ENCODE assay signal across 18 mouse cellular contexts in the genomic region with DNA sequence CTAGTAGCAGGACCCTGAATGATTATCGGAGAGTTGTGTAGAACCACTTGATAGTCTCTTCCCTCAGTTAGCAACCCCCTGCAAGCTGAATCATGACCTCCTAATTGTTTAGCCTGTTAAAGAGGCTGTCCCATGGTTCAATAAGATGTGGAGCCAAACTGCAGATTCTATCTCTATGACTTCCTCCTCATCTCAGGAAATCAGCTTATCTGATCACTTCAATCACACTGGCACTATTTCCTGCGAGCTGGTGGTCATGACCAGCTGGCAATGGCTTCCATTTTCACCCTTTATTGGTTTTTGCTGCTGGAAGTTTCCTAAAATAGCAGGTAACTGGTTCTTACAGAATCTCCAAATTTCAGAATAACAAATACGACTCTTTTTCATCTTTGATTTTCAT. TPM values are rescaled to one million over a fixed set of nuclear protein-coding genes. Genes with fewer than 3 reads are reported as not detected.
DNase-seq lines count a peak whose midpoint lies in the region; ATAC-seq and TF ChIP-seq lines count a peak whose summit lies in the region.
"Had no signal": no experiment of that assay in that cellular context is flagged by ENCODE, and none has a peak within 500 bp of the region (broad histone marks: within the 10 kb centered on the region; RNA-seq: fewer than 3 reads in every experiment).

No protein-coding gene starts in this region.

- WGBS in limb, embryonic 10.5 days, result 83% methylated on average over 3 of the region's 3 CpGs
- WGBS in forebrain, embryonic 12.5 days, result 84% methylated on average over 3 of the region's 3 CpGs

- H3K79me2 ChIP-seq in myocyte (ENCODE audit: control insufficient read depth, insufficient read depth), result no peaks in the 10 kb centered on the region

- H3K4me3 ChIP-seq in myocyte, result no peak overlapping the region
- H3K4me3 ChIP-seq in limb, embryonic 10.5 days, result no peak overlapping the region
- no peak overlapping the region for H3K4me3 ChIP-seq in forebrain, embryonic 12.5 days (replicated peaks)
- H3K4me3 ChIP-seq: embryonic facial prominence, embryonic 12.5 days; forebrain, embryonic 13.5 days; gastrocnemius, adult 2 months; heart, embryonic 12.5 days; hindbrain, embryonic 10.5 days had no signal

- peak overlapping the region; percentile 16 for H3K4me2 ChIP-seq in myocyte (ENCODE audit: low read depth)
- H3K4me2 ChIP-seq in forebrain, embryonic 12.5 days, result no peak overlapping the region
- H3K4me2 ChIP-seq: embryonic facial prominence, embryonic 12.5 days; forebrain, embryonic 13.5 days; heart, embryonic 12.5 days; hindbrain, embryonic 14.5 days had no signal

- ATAC-seq in activated CD4-positive, CD25-positive, alpha-beta regulatory T cell, adult 4 months, result peak; percentile 71
- ATAC-seq in forebrain, embryonic 12.5 days (ENCODE audit: low FRiP score), result no peak
- ATAC-seq: forebrain, embryonic 13.5 days had no signal

- H3K27ac ChIP-seq in limb, embryonic 10.5 days, result no peak overlapping the region
- no peak overlapping the region for H3K27ac ChIP-seq in forebrain, embryonic 12.5 days
- H3K27ac ChIP-seq: embryonic facial prominence, embryonic 12.5 days; forebrain, embryonic 13.5 days; gastrocnemius, adult 2 months; hindbrain, embryonic 10.5 days; hindbrain, embryonic 14.5 days had no signal

- no peak overlapping the region for H3ac ChIP-seq in myocyte (ENCODE audit: control insufficient read depth, insufficient read length)

- no peak overlapping the region for H3K9ac ChIP-seq in forebrain, embryonic 12.5 days
- H3K9ac ChIP-seq: embryonic facial prominence, embryonic 12.5 days; forebrain, embryonic 13.5 days; heart, embryonic 12.5 days; hindbrain, embryonic 14.5 days had no signal

- no peaks in the 10 kb centered on the region for H3K9me3 ChIP-seq in limb, embryonic 10.5 days (replicated peaks)
- no peaks in the 10 kb centered on the region for H3K9me3 ChIP-seq in forebrain, embryonic 12.5 days
- H3K9me3 ChIP-seq: embryonic facial prominence, embryonic 12.5 days; forebrain, embryonic 13.5 days; heart, embryonic 12.5 days; hindbrain, embryonic 10.5 days had no signal

- H3K36me3 ChIP-seq in myocyte (ENCODE audit: control insufficient read depth, insufficient read depth), result no peaks in the 10 kb centered on the region
- H3K36me3 ChIP-seq in limb, embryonic 10.5 days, result no peaks in the 10 kb centered on the region
- no peaks in the 10 kb centered on the region for H3K36me3 ChIP-seq in forebrain, embryonic 12.5 days (replicated peaks)
- H3K36me3 ChIP-seq: embryonic facial prominence, embryonic 12.5 days; heart, embryonic 12.5 days; hindbrain, embryonic 10.5 days had no signal

- TF ChIP-seq POLR2A in myocyte (IDR thresholded peaks at IDR 0.05; ENCODE audit: insufficient read length, low read depth), result no peak

- H3K4me1 ChIP-seq in limb, embryonic 10.5 days, result no peaks in the 10 kb centered on the region
- H3K4me1 ChIP-seq in forebrain, embryonic 12.5 days, result peaks cover 10% of the 10 kb centered on the region
- H3K4me1 ChIP-seq: embryonic facial prominence, embryonic 12.5 days had no signal

- peak; percentile 26 for DNase-seq in thymus, postnatal 0 days (ENCODE audit: low spot score)
- DNase-seq in thymus, postnatal 36 days, result no peak
- no peak for DNase-seq in limb, embryonic 10.5 days (ENCODE audit: low spot score)
- DNase-seq in thymus, postnatal 4 days, result no peak
- DNase-seq: adrenal gland, adult 2 months; adrenal gland, postnatal 25 days; cerebellum, adult 2 months; cerebellum, postnatal 10 days; gastrocnemius, adult 2 months; gastrocnemius, postnatal 25 days had no signal

- no peaks in the 10 kb centered on the region for H3K27me3 ChIP-seq in myocyte (ENCODE audit: control insufficient read depth, insufficient read depth, insufficient read length)
- no peaks in the 10 kb centered on the region for H3K27me3 ChIP-seq in limb, embryonic 10.5 days (ENCODE audit: low read depth, poor library complexity, severe bottlenecking)
- H3K27me3 ChIP-seq in forebrain, embryonic 12.5 days, result no peaks in the 10 kb centered on the region
- H3K27me3 ChIP-seq: embryonic facial prominence, embryonic 12.5 days; forebrain, embryonic 13.5 days; heart, embryonic 12.5 days had no signal

TF ChIP-seq in myocyte, 11 proteins besides CTCF, POLR2A, EP300 and RAD21:
- no peak for TF ChIP-seq TCF12 (IDR thresholded peaks at IDR 0.05; ENCODE audit: insufficient read depth, poor library complexity, severe bottlenecking)
- TF ChIP-seq USF1 (IDR thresholded peaks at IDR 0.05; ENCODE audit: low read depth), result no peak
- TF ChIP-seq E2F4 (IDR thresholded peaks at IDR 0.05; ENCODE audit: insufficient read depth), result no peak
- TF ChIP-seq CEBPB (IDR thresholded peaks at IDR 0.05; ENCODE audit: insufficient read depth, poor library complexity, severe bottlenecking), result no peak
- no peak for TF ChIP-seq MYOG (IDR thresholded peaks at IDR 0.05; ENCODE audit: control insufficient read depth in 1 of 3, insufficient read depth in 1 of 3, insufficient read length in 2 of 3, low read depth in 2 of 3)
- TF ChIP-seq TCF3 (IDR thresholded peaks at IDR 0.05; ENCODE audit: insufficient read length, low read depth), result no peak
- no peak for TF ChIP-seq SRF (IDR thresholded peaks at IDR 0.05; ENCODE audit: control insufficient read depth, insufficient read length, low read depth)
- no peak for TF ChIP-seq MAX (IDR thresholded peaks at IDR 0.05; ENCODE audit: low read depth)
- no peak for TF ChIP-seq REST (IDR thresholded peaks at IDR 0.05; ENCODE audit: insufficient read depth, insufficient read length)
- TF ChIP-seq MYOD1 (IDR thresholded peaks at IDR 0.05; ENCODE audit: control insufficient read depth in 1 of 3, insufficient read length in 2 of 3, low read depth in 2 of 3), result no peak
- no peak for TF ChIP-seq POLR2AphosphoS2 (IDR thresholded peaks at IDR 0.05; ENCODE audit: insufficient read length, low read depth)

RNA-seq across cellular contexts. Expression of a gene that starts 18.5 kb away (rescaled TPM):
- 7.6 and 8.4 TPM in 2 replicates for polyA plus RNA-seq in thymus, postnatal 0 days (2015; fragmentation: Nextera tagmentation; extraction: Ambion mirVana)
- polyA plus RNA-seq in activated CD4-positive, CD25-positive, alpha-beta regulatory T cell, adult 4 months (2017; shearing (Covaris generic)), result 10 to 100 TPM; 33.3 to 40.7 TPM
- 2.5 TPM for polyA plus RNA-seq in myocyte (2012; fragmentation: generic; extraction: Trizol)
- polyA plus RNA-seq in limb, embryonic 10.5 days (2016; fragmentation: Nextera tagmentation; extraction: Ambion mirVana), result 11.5 and 12.8 TPM in 2 replicates
- polyA plus RNA-seq in forebrain, embryonic 12.5 days (2016; fragmentation: Nextera tagmentation; extraction: Ambion mirVana), result 9.6 and 12.3 TPM in 2 replicates
